Mouse (Mus musculus) ovary, postnatal 36 days (tissue): ENCODE measurements around the gene Rora.

ENCODE experiments used
- DNase-seq: peaks from one replicate; pipeline ENCODE4 v3.0.0; 2022; ENCODE audit warnings: low spot score, mixed read lengths

Gene Rora

DNA sequence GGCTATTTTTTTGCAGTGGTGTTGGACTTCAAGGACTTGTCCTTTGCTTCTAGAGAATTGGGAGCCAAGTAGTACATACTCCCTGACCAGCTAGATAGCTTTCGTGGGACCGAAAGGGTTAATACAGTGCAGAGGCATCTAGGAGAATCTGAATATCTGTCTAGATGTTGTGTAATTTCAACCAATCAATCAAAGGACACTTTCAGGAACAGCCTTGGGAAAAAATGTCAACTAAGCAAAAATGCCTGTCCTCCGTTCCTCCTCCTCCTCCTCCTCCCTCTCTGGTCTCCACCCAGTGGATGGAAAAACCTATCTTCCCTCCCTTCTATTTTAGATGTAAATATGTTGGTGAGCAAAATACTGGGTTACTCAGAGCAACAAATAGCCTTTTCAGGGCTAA is 304.2 kb downstream of the Rora start:
- DNase-seq = no peak

DNA sequence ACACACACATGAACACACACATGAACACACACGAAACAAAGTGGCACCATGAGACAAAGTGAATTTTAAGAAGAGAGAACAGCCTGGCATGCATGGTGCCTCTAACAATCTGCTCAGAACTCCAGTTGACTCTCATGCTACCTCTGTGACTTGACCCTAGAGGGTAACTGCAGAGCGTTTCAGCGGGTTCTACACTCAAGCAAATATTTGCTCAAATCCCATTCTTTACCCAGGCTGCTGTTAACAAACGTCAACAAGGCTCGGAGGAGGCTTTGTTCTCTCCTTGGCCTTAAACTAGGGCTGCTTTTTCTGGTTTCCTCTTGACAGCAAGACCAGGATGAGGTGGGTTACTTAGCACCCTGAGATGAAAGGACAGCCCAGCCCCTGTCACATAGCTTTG is 305.3 kb downstream of the Rora start:
- no peak for DNase-seq

DNA sequence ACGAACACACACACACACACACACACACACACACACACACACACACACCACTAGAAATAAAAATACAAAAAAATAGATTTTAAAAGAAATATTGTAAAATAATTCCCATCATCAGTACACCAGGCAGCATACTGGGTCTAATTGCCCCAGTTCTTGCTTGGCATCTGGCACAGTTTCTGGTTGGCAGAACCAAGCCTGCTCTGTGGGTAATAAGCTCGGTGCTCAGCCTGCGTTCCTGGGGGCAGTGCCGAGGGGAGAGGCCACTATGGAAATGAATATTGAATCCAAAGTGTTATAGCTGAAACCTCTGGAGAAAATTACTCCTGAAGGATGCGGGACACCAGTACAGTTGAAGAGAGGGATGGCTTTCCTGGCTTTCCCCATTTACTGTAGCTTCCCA is 310.3 kb downstream of the Rora start:
- DNase-seq = no peak

DNA sequence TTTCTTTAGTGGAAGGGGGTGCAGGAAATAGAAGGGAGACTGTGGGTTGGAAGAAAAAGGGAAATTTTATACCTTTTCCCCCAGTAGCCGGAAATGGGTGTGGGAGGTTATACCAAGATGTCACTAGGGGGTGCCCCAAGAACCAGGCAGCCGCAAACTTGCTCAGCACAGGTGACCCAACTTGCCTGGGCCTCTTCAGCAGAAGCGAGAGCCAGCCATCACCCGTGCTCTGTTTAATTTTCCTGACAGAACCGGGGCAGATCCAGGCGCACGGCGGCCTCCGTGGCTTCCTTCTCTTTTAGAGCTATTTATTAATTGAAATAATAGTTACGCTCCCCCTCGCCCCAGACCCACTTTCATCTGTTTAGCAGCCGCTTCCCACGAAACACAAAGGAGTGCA is 313.0 kb downstream of the Rora start:
- DNase-seq = peak; percentile 9

DNA sequence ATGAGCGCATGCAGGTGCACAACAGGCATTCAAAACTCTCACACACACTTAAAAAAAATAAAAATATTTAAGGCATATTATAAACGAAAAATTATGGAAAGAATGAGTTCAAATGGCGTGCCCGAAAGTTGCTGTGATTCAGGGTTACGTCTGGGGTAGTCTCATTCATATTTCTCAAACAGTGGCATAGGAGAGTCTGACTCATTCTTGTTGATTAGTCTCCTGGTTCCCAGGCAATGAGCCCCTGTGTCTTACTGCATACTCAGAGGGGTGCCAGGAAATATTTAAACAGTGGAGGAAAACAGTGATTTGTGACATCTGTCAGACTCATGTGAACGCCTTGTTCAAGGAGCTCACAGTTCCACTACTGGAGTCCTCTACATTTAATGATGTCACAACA is 316.5 kb downstream of the Rora start:
- no peak for DNase-seq

DNA sequence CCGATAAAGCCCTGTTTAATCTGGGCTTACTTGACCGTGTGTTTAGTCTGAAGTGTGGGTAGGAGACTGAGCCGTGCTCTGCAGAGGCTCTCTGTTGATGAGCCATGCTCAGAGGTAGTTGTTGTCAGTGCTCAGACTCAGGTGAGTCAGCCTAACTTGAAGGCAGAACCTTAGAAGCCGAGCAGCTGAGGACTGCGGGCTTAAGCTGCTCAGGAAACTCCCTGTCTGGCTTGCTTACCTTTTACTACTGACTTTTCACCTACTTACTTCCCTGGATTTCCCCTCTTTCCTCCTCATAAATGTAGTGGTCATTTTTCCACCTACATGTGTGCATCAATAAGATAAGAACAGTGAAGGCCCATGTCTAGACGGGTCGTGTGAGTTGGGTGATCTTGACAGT is 318.7 kb downstream of the Rora start:
- DNase-seq = no peak

DNA sequence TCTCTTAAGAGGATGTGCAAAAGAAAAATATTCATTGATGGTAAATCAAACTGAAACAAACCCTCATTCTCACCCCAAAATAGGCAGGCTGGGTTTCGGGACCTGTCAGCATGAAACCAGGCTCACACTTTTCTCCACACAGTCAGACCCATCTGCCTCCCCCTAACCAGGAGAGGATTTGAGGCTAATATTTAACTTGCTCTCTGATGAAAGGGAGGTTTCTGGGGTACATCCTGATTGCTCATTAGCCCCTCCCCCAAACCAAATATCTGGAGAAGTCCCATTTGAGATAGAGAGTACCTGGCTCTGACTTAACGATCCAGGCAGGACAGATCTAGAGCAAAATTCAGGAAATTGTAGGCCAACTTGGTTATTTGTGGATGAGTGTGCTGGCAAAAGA is 320.9 kb downstream of the Rora start:
- DNase-seq = no peak

DNA sequence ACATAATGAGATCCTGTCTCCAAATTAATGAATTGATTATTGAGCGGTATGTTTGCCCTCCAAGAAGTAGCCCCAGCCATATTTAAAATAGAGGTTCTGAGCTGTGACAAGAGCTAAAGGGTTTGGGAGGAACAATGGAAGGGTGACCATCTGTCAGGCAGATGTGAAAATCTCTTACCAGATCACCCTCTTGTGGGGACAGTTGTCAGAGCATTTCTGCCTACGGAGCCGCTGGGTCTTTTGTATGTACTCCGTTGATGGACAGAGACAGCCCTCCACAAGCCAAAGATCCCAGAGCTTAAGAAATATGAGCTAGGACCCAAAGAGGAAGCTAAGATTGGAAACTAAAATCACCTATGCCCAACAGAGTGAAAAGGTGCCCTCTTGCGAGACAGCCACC is 322.6 kb downstream of the Rora start:
- no peak for DNase-seq

DNA sequence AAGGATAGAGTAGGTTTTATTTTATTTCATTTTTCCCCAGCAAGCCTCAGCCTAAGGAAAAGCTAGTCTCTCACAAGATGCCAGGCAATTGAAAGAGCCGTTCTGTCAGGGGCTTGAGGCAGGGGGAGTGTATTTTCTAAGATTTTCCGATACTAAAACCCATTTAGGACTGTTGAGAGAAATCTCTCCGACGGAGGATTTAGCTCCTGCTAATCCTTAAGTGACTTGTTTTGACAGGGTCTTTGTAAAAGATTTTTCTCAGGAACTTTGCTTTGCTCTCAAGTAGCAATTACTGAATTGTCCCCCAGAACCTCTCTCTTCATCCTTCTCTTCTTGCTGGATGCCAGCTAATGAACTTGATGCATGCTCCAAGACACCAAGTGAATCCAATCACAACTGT is 323.3 kb downstream of the Rora start:
- DNase-seq = no peak

DNA sequence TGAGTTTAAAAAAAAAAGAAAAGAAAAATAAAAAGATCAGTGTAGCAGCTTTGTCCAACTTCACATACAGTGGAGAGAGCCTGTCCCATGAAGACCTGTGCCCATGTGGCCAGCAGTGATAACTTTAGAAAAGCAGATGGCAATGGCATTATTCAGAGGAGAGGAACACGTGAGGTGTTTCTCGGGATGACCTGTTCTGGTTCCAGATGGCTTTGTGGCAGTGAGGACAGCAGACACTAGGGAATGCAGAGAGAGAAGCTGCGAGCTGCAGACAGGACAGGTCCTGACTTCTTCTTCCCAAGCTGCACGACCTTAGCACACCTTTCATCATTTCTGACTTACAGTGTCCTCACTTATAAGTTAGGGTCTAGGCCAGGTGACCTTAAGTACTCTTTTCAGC is 325.1 kb downstream of the Rora start:
- no peak for DNase-seq

DNA sequence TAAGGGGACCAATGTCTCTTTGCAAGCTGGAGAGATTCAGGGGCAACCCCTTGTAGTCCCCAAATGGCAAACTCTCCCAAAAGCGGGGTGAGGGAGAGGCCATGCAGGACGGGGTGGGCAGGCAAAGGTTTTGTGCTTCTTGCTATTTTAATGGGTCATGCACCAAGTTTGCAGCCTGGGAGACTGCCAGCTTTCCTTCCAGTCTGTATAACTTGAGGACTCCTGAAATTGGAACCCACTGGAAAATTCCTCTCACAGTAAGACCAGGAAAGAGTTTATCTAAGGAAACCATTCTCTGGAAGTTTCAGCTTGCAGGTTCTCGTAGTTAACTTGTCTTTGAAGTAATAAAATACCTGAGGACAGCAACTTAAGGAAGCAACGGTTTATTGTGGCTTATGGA is 326.5 kb downstream of the Rora start:
- DNase-seq = no peak

DNA sequence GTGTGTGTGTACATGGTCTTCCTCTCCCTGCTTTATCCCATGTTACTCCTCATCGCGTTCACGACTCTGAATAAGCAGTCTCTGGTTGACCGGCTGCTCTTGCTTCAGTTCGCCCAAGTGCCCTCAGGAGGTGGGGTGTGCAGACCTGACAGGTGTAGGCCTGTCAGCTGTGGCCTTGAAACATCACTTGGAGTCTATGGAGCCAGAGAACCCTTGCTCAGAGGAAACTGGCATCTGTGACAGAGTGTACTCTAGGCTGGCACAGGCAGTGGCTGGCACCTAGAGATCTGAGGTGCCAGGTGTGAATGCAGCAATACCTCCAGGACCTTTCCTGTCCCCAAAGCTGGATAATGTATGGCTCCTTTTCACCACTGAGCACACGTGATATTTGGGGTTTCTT is 331.5 kb downstream of the Rora start:
- DNase-seq = no peak

DNA sequence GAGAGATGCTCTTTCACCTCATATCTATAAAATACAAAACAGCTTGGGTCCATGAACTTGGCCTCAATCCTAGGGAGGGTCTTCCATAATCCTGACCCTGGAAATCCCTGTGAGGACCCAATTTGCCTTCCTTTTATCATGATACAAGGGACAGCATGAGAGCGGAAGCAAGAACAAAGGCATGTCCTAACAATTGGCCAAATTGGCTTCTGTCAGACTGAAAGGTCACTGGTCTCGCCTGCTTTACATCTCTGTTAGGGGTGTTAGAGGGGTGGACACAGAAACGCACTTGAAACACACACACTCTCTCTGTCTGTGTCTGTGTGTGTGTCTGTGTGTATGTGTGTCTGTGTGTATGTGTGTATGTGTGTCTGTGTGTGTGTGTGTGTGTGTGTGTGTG is 332.2 kb downstream of the Rora start:
- DNase-seq = no peak

DNA sequence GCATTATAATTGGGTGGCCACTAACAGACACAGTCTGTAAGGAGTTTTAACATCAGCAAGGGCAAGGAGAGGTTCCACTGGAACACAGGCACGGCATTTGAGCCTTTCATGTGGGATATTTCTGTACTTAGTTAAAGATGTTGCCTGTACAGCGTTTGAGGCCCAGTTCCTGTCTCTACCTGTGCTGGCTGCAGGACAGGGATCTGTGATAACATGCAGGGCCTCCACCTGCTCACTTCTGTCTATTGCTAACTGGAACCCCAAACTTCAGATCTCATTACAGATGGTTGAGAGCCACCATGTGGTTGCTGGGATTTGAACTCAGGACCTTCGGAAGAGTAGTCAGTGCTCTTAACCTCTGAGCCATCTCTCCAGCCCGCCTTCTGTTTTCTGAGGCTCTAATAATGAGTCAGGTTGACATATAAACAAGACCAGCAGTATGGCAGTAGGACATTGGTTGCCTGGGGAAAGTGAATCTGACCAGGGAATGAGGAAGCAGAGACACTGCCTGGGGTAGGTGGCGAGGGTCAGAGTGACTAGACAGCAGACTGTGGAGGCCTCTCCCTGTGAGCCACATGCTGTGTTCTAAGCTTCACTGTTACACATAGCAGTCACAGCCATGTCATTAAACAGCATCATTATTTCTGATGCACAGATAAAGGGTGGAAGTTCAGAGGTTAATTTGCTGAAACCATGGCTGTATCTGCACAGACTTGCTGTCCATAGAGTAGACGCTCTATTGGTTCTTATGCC is 333.9 kb downstream of the Rora start:
- DNase-seq = no peak

DNA sequence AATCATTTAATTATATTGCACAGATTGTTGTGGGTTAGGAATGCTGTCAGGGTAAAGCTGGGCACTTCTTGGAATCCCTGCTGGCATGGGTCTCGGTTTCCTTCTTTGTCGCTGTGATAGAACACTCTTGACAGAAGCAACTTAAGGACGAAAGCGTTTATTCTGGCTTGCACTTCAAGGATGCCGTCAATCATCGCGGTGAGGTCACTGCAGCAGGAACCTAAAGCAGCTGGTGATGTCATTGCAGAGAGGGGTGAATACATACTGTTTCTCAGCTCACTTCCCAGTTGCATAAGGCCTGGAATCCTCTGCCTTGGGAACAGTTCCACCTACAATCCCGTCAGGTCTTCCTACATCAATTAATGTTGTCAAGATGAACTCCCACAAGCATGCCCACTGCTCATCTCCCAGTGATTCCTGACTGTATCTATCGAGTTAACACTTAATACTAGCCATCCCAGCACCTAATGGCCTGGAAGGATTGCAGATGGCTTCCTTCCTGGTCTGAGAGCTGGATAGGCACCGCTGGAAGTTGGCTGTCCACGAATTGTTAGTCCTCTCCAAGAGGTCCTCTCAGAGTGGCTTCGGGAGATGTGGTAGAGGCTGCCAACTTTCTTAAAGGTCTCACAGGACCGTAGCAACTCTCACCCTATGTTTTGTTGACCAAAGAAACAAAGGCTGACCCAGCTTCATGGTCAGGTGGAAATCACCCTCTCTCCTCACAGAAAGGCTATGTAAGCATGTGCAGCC is 334.8 kb downstream of the Rora start:
- DNase-seq = no peak

DNA sequence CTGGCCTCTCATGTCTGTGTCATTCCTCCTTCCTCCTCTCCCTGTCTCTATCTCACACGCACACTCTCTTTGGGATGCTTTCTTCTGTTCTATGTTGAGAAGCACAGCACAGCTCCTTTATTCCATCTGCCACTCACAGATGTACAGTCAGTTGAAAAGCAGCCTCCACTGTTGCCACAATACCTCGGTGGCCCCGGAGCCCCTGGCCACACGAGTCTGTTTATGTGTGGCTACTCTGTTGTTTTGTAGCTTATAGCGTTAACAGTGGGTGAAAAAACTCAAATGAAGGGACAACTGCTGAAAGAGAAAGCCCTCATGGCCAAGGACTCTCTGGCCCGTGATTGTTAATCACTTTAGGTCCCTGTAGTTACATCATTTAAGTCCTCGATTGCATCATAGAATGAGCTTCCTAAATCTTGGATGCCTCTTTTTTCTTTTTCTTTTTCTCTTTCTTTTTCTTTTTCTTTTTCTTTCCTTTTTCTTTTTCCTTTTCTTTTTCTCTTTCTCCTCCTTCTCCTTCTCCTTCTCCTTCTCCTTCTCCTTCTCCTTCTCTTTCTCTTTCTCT is 336.4 kb downstream of the Rora start:
- no peak for DNase-seq

DNA sequence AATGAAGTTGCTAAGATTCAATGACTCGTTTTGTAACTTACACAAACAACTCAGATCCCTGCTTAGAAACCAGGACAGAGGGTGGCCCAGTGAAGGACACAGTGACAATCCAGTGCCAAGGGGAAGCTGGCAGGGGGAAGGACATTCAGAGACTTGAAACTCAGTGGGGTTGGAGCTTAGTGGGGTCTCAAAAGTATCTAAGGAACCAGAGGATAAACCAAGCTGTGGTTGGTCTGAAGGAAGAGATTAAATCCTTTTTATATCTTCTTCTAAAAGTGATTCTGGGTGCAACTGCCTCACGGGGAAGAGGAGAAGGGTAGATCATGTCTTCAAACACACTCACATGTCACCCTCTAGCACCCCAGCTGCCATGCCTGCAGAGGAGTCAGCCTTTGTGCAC is 340.3 kb downstream of the Rora start:
- no peak for DNase-seq

DNA sequence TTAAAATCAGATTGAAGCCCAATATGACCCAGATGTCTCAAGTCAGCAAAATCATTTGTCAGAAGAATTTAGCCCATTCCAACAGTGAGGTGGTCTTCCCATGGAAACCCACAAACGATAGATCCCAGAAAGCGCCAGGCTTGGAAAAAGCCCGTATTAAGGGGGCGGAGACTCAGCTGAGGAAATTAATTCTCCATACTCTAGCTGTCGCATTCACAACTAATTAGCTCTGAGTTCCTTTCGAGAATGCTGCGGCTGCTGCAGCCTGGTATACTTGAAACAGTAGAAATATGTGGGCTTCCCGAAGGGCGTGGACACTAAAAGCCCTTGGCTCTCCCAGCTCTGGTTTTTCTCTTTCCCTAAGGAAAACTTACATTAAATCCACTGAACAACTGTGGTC is 345.4 kb downstream of the Rora start:
- DNase-seq = no peak

DNA sequence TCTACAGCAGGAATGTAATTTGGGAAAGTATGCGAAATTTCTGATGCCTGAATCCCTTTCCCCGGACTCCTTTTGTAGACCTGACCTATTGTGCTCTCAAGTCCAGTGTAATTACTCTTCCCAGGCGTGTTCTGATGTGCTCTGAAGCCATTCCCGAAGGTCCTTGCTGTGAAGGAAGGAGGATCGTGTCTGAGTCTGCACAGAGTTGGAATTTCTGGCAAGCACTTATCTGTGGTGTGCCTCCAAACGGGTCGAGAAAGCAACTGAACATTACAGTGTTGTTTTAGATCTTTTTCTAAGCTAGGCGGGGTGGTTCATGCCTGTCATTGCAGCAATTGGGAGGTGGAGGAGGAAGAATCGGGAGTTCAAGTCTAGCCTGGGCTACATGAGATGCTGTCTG is 350.9 kb downstream of the Rora start:
- no peak for DNase-seq

DNA sequence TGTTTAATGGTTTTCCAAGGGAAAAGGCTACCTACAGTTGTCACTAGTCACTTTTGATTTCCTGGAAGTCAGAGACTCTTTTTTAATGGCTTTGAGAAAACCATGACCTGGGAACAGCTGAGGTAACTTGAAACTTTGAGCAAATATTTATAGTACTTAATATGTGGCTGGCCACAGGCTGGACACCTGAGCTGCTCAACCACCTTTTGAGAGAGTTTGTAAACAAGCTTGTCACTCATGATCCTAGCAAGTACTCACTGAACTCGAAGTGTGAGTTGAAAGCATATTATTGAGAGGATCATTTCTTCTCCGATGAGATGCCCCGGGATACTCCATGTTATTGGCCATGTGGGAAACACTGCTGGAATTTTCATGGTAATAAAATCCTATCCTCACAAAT is 353.1 kb downstream of the Rora start:
- no peak for DNase-seq

DNA sequence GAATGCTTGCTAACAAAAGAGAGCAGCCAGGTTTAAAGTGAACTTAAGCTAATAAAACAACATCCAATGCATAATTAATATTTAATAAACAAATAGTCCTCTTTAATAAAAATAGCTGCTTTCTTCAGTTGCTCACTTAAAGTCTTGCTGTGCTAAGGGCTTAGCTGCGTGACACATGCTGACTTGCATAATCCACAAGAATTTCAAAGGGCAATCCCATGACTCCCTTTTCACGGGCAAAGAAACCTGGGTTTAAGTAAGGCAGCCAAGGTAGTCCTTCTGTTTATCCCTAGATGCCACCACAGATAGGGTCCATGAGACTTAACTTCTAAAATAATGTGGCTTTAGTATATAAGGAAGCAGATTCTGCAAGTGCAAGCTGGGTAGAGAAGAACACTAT is 355.1 kb downstream of the Rora start:
- no peak for DNase-seq

DNA sequence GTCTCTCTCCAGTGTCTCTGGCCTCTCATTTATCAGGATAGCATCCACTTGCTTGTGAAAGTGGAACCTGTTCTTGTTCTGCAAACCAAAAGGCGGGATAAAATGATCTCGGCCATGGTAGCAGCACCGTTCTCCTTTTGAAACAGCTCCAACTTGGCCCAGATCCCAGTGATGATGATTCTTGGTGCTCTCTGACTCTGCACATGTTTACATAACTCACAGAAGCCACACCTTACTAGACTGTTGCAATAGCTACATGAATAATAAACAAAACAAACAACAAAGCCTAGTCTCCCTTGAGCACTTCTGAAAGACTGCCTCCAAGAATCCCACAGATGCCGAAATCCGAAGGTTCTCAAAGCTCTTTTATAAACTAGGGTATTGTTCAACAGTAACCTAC is 357.3 kb downstream of the Rora start:
- DNase-seq = no peak

DNA sequence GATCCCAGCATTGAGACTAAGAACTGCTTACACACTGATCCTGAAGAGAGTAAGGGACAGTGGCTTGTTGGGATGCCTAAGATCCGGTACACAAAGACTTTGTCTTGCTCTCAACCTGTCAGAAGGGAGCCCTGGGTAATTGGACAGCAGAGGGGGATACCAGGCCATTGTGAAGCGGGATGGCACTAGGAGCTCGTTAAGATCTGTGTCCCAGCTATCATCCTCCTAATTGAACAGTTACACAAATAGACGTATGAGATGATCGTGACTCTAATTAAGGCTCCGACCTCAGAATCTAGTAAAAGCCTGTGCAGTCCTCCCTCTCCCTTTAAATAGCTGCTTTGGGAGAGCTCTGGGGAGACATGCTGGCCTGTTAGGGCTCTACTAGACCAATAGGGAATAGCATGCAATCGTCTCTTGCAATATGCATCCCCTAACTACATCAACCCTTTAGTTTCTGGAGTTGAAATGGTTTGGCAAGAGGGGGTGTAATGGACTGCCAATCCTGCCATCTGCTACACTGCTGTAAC is 359.7 kb downstream of the Rora start:
- DNase-seq = no peak
